Mouse (Mus musculus) frontal cortex, postnatal 25 days (tissue): ENCODE measurements at regions not wholly inside any gene's neighbourhood (a gene's known extent, or its start where the extent isn't known, plus 50 kb on each side); places are given as distances from the start of the nearest gene placed in this dataset.
A peak's percentile ranks its signal among the peaks of the same experiment; 100 is the strongest.
"Not testable (repeated sequence)": the region's sequence is repeated elsewhere in the genome, so short reads cannot be mapped to it uniquely, and the experiment has no call there.

ENCODE experiments used
- DNase-seq, 2 experiments: peaks; one replicate each; pipeline ENCODE4 v3.0.0; 2022; ENCODE audit warnings: low spot score in 2 of 2

- no peak for DNase-seq
Measured at GRCm38 (mm10) chr9:113177918-113178235, 530.2 kb downstream of the Pdcd6ip start.

- peak; percentile 35 to 56 for DNase-seq
Measured at GRCm38 (mm10) chr9:113177181-113177917, 530.7 kb downstream of the Pdcd6ip start.

GRCm38 (mm10) chr9:113171767-113172405 lies 536.2 kb downstream of the Pdcd6ip start:
- DNase-seq: peak in 1 of 2 experiments; percentile 33

- no peak for DNase-seq
Measured at GRCm38 (mm10) chr9:113162897-113163874, 544.9 kb downstream of the Pdcd6ip start.

GRCm38 (mm10) chr9:113160011-113160410 lies 548.0 kb downstream of the Pdcd6ip start:
- DNase-seq: no peak

- no peak for DNase-seq
Measured at GRCm38 (mm10) chr9:113158080-113158479, 550.0 kb downstream of the Pdcd6ip start.

- no peak for DNase-seq
Measured at GRCm38 (mm10) chr9:113157474-113158076, 550.5 kb downstream of the Pdcd6ip start.

- no peak for DNase-seq
Measured at GRCm38 (mm10) chr9:113156707-113157106, 551.4 kb downstream of the Pdcd6ip start.

- no peak for DNase-seq
Measured at GRCm38 (mm10) chr9:113149084-113149483, 559.0 kb downstream of the Pdcd6ip start.

- DNase-seq: no peak
Measured at GRCm38 (mm10) chr9:113146571-113146970, 561.5 kb downstream of the Pdcd6ip start.

GRCm38 (mm10) chr9:113145036-113145435 lies 563.0 kb downstream of the Pdcd6ip start:
- DNase-seq: no peak

- no peak for DNase-seq
Measured at GRCm38 (mm10) chr9:113134611-113135010, 573.4 kb downstream of the Pdcd6ip start.

GRCm38 (mm10) chr9:113123004-113123692 lies 584.9 kb downstream of the Pdcd6ip start:
- no peak for DNase-seq

- no peak for DNase-seq
Measured at GRCm38 (mm10) chr9:113122253-113122749, 585.8 kb downstream of the Pdcd6ip start.

GRCm38 (mm10) chr9:113120385-113120784 lies 587.7 kb downstream of the Pdcd6ip start:
- no peak for DNase-seq

- no peak for DNase-seq
Measured at GRCm38 (mm10) chr9:113119721-113120120, 588.3 kb downstream of the Pdcd6ip start.

GRCm38 (mm10) chr9:113115576-113115975 lies 592.5 kb downstream of the Pdcd6ip start:
- no peak for DNase-seq

- DNase-seq: no peak
Measured at GRCm38 (mm10) chr9:113112753-113113152, 595.3 kb downstream of the Pdcd6ip start.

GRCm38 (mm10) chr9:113101733-113102132 lies 606.3 kb downstream of the Pdcd6ip start:
- no peak for DNase-seq

GRCm38 (mm10) chr9:113100641-113101040 lies 607.4 kb downstream of the Pdcd6ip start:
- no peak for DNase-seq

GRCm38 (mm10) chr9:113095421-113095820 lies 612.6 kb downstream of the Pdcd6ip start:
- not testable (repeated sequence) for DNase-seq
